Comparison of ENCODE assay signal across 26 mouse cellular contexts in the genomic region with DNA sequence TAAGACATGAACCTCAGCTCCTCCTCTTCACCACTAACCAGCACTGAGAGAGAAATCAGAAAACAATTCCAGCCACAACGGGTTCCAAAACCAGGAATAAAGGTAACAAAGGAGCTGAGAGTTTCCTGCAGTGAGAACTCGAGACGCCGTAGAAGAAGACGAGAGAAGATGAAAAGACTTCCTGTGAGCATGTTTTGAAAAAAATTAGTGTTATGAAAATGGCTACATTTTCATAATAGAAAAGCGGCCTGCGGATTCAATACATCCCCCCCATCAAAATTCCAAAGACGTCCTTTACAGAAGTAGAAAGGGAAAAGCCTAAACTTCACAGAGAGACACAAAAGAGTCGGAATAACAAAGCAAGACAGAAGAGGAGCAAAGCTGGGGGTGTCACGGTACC.
"Had no signal": no experiment of that assay in that cellular context is flagged by ENCODE, and none has a peak within 500 bp of the region (broad histone marks: within the 10 kb centered on the region; RNA-seq: fewer than 3 reads in every experiment).

No protein-coding gene starts in this region.

- H3K9ac ChIP-seq: embryonic facial prominence, embryonic 12.5 days; embryonic facial prominence, embryonic 13.5 days; embryonic facial prominence, embryonic 15.5 days; forebrain, embryonic 12.5 days; forebrain, embryonic 13.5 days; forebrain, embryonic 15.5 days; forebrain, postnatal 0 days had no signal

- ATAC-seq: forebrain, embryonic 13.5 days; forebrain, embryonic 14.5 days; forebrain, embryonic 15.5 days; forebrain, embryonic 16.5 days; forebrain, postnatal 0 days had no signal

- H3K27me3 ChIP-seq: embryonic facial prominence, embryonic 12.5 days; embryonic facial prominence, embryonic 13.5 days; embryonic facial prominence, embryonic 15.5 days; forebrain, embryonic 12.5 days; forebrain, embryonic 13.5 days; forebrain, embryonic 15.5 days had no signal

- H3K4me3 ChIP-seq: embryonic facial prominence, embryonic 10.5 days; embryonic facial prominence, embryonic 12.5 days; embryonic facial prominence, embryonic 13.5 days; embryonic facial prominence, embryonic 15.5 days; erythroblast, embryonic 14.5 days; forebrain, embryonic 10.5 days; forebrain, embryonic 12.5 days; forebrain, embryonic 13.5 days; forebrain, embryonic 15.5 days; gastrocnemius, adult 2 months; heart, adult 2 months; heart, embryonic 10.5 days had no signal

- H3K4me1 ChIP-seq: embryonic facial prominence, embryonic 12.5 days; embryonic facial prominence, embryonic 13.5 days; embryonic facial prominence, embryonic 15.5 days; forebrain, embryonic 13.5 days; forebrain, embryonic 15.5 days had no signal

- H3K4me2 ChIP-seq: embryonic facial prominence, embryonic 12.5 days; embryonic facial prominence, embryonic 13.5 days; embryonic facial prominence, embryonic 15.5 days; forebrain, embryonic 12.5 days; forebrain, embryonic 13.5 days; forebrain, embryonic 15.5 days had no signal

- DNase-seq: cerebellum, adult 9-11 months; cerebellum, postnatal 10 days; cerebellum, postnatal 14 days; cerebellum, postnatal 25 days; cerebellum, postnatal 36 days; embryo, embryonic 11 days; forebrain, postnatal 0 days; gastrocnemius, adult 2 months; gastrocnemius, postnatal 10 days; gastrocnemius, postnatal 14 days; gastrocnemius, postnatal 25 days; gastrocnemius, postnatal 36 days; heart, adult 18-20 months; heart, adult 2 months had no signal

- H3K9me3 ChIP-seq: embryonic facial prominence, embryonic 10.5 days; embryonic facial prominence, embryonic 12.5 days; embryonic facial prominence, embryonic 13.5 days; embryonic facial prominence, embryonic 15.5 days; forebrain, embryonic 10.5 days; forebrain, embryonic 15.5 days; heart, embryonic 10.5 days had no signal

- H3K36me3 ChIP-seq: embryonic facial prominence, embryonic 10.5 days; embryonic facial prominence, embryonic 12.5 days; embryonic facial prominence, embryonic 13.5 days; embryonic facial prominence, embryonic 15.5 days; forebrain, embryonic 10.5 days; forebrain, embryonic 12.5 days; forebrain, embryonic 15.5 days; heart, embryonic 10.5 days had no signal

- H3K27ac ChIP-seq: embryonic facial prominence, embryonic 10.5 days; embryonic facial prominence, embryonic 12.5 days; embryonic facial prominence, embryonic 13.5 days; embryonic facial prominence, embryonic 15.5 days; forebrain, embryonic 10.5 days; forebrain, embryonic 12.5 days; forebrain, embryonic 13.5 days; forebrain, embryonic 15.5 days; gastrocnemius, adult 2 months; heart, adult 2 months; heart, embryonic 10.5 days had no signal
